Mouse (Mus musculus) stomach, postnatal 0 days (tissue): Measurements from ENCODE around the gene Nol4l.

ENCODE experiments used
- CTCF ChIP-seq: IDR thresholded peaks from 2 replicates; pipeline ENCODE4 v1.5.1; 2016; ENCODE audit warnings: antibody characterized with exemption, low read depth, mild to moderate bottlenecking, moderate library complexity
- EP300 ChIP-seq: optimal IDR thresholded peaks from 2 replicates; pipeline ENCODE3; 2016; ENCODE audit warnings: antibody characterized with exemption

DNA sequence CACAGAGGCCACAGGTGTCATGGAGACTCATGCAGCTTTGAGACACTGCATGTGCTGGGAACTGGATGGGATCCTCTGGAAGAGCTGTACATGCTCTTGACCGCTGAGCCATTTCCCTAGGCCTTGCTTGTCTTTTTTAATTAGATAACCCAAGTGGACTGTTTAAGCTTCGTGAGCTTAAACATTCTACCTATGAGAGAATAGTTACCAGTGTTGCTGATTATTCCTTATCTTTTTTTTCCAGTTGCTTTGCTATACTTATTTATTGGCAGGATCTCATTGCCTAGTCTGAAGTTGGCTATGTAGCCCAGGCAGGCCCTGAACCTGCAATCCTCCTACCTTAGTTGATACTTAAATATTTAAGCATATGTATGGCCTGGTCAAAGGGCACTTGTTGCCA is 139.9 kb downstream of the Nol4l start:
- TF ChIP-seq CTCF (no peak), EP300 (no peak)
